Mouse (Mus musculus) spleen, adult 2 months (tissue): Measurements from ENCODE around the gene Irf2.

Source experiments
- CTCF ChIP-seq: fragments of 200-500 bp; IDR thresholded peaks from 2 replicates; pipeline ENCODE4 v1.5.1; 2011; ENCODE audit warnings: mild to moderate bottlenecking, inconsistent platforms; ENCODE audit not compliant: insufficient read depth, insufficient read length, insufficient replicate concordance; ENCODE audit errors: extremely low read depth
- POLR2A ChIP-seq: fragments of 200-500 bp; IDR thresholded peaks from 2 replicates; pipeline ENCODE4 v1.6.1; 2011; ENCODE audit warnings: low read depth, low read length, inconsistent platforms

- no peak for TF ChIP-seq CTCF
- no peak for TF ChIP-seq POLR2A
Measured at GRCm38 (mm10) chr8:46718301-46718700, 21.2 kb upstream of the Irf2 start.
